ENCODE assay signal across 9 mouse cellular contexts in genomic region chr10:7470457-7470856, GRCm38 (mm10). TPM values are rescaled to one million over a fixed set of nuclear protein-coding genes. Genes with fewer than 3 reads are reported as not detected.
DNase-seq lines count a peak whose midpoint lies in the region; ATAC-seq and TF ChIP-seq lines count a peak whose summit lies in the region.
"Had no signal": no experiment of that assay in that cellular context is flagged by ENCODE, and none has a peak within 500 bp of the region (broad histone marks: within the 10 kb centered on the region; RNA-seq: fewer than 3 reads in every experiment).

No protein-coding gene starts in this region.

- peaks cover 9% of the 10 kb centered on the region for H3K36me3 ChIP-seq in heart, embryonic 12.5 days
- peaks cover 4% of the 10 kb centered on the region; the same call in 1 of the 2 replicates for H3K36me3 ChIP-seq in ES-E14 (ENCODE audit: control insufficient read depth, insufficient read depth, low read length, poor library complexity, severe bottlenecking)
- no peaks in the 10 kb centered on the region for H3K36me3 ChIP-seq in hindbrain, embryonic 12.5 days
- no peaks in the 10 kb centered on the region for H3K36me3 ChIP-seq in midbrain, embryonic 11.5 days (ENCODE audit: control insufficient read depth, insufficient read depth, low read length)

- intact Hi-C loops in left cerebral cortex, postnatal 36 days (cut with DNase I): no loop called here

- no peak for ATAC-seq in heart, embryonic 12.5 days (ENCODE audit: insufficient number of reproducible peaks, low FRiP score)
- no peak for ATAC-seq in hindbrain, embryonic 12.5 days (ENCODE audit: low FRiP score)
- peak; percentile 70 for ATAC-seq in midbrain, embryonic 11.5 days (ENCODE audit: low FRiP score)
- no peak for ATAC-seq in frontal cortex, adult (ENCODE audit: low TSS enrichment)
- ATAC-seq: Patski had no signal

- peak overlapping the region; percentile 55 for H3K9ac ChIP-seq in heart, embryonic 12.5 days
- peak overlapping the region; percentile 20; the same call in 1 of the 2 replicates for H3K9ac ChIP-seq in ES-E14 (ENCODE audit: insufficient read depth, low read depth, low read length, poor library complexity, severe bottlenecking)
- H3K9ac ChIP-seq in hindbrain, embryonic 12.5 days: no peak overlapping the region
- H3K9ac ChIP-seq in midbrain, embryonic 11.5 days (ENCODE audit: low read length): 0 out of 2 replicates have a peak overlapping the region, but pooled peaks have one; percentile 12

- H3K4me3 ChIP-seq in heart, embryonic 12.5 days: peak overlapping the region; percentile 41
- peak overlapping the region; percentile 3 to 40; a peak in 2 of 4 replicates for H3K4me3 ChIP-seq in ES-E14 (ENCODE audit: insufficient read depth in 1 of 2, low read depth in 1 of 2, low read length in 2 of 2, poor library complexity in 1 of 2, severe bottlenecking in 1 of 2)
- H3K4me3 ChIP-seq in hindbrain, embryonic 12.5 days: no peak overlapping the region
- H3K4me3 ChIP-seq in midbrain, embryonic 11.5 days (ENCODE audit: low read depth, low read length): no peak overlapping the region

- 15% methylated on average over 7 of the region's 7 CpGs for WGBS in heart, embryonic 12.5 days
- WGBS in hindbrain, embryonic 12.5 days: 17% methylated on average over 7 of the region's 7 CpGs
- 22% methylated on average over 7 of the region's 7 CpGs for WGBS in midbrain, embryonic 11.5 days

- 0 out of 2 replicates have a peak, but pooled peaks cover 3% of the 10 kb centered on the region for H3K9me3 ChIP-seq in heart, embryonic 12.5 days (replicated peaks)
- no peaks in the 10 kb centered on the region for H3K9me3 ChIP-seq in ES-E14 (ENCODE audit: control insufficient read depth, insufficient read depth, low read depth, low read length)
- H3K9me3 ChIP-seq in hindbrain, embryonic 12.5 days (replicated peaks): no peaks in the 10 kb centered on the region
- no peaks in the 10 kb centered on the region for H3K9me3 ChIP-seq in midbrain, embryonic 11.5 days (ENCODE audit: control insufficient read depth, low read length)

- peak overlapping the region; percentile 74 for H3K4me2 ChIP-seq in heart, embryonic 12.5 days
- H3K4me2 ChIP-seq in hindbrain, embryonic 12.5 days (replicated peaks): peak overlapping the region; percentile 38
- H3K4me2 ChIP-seq in midbrain, embryonic 11.5 days: peak overlapping the region; percentile 31; the same call in 1 of the 2 replicates

- H3K27ac ChIP-seq in heart, embryonic 12.5 days (ENCODE audit: poor library complexity, severe bottlenecking): no peak overlapping the region
- H3K27ac ChIP-seq in ES-E14 (ENCODE audit: insufficient read depth, low read depth, low read length, poor library complexity, severe bottlenecking): no peak overlapping the region
- no peak overlapping the region for H3K27ac ChIP-seq in hindbrain, embryonic 12.5 days
- no peak overlapping the region for H3K27ac ChIP-seq in midbrain, embryonic 11.5 days (ENCODE audit: low read depth, low read length)

- no peak for DNase-seq in heart, adult 11 months
- DNase-seq in ES-E14 (ENCODE audit: low read depth, low spot score): no peak
- DNase-seq in midbrain, embryonic 11.5 days (ENCODE audit: low spot score, missing footprints): peak; percentile 89
- no peak for DNase-seq in left cerebral cortex, postnatal 36 days (ENCODE audit: low spot score in 2 of 2)
- DNase-seq in frontal cortex, postnatal 36 days (ENCODE audit: low spot score in 2 of 2): no peak

- in situ Hi-C loops in ES-E14 (cut with MboI; ENCODE audit: low sequenced_read_pairs in 2 of 2, unreplicated experiment in 2 of 2): no loop called here

- H3K27me3 ChIP-seq in heart, embryonic 12.5 days (replicated peaks): no peaks in the 10 kb centered on the region
- H3K27me3 ChIP-seq in hindbrain, embryonic 12.5 days: no peaks in the 10 kb centered on the region
- H3K27me3 ChIP-seq in midbrain, embryonic 11.5 days (ENCODE audit: control insufficient read depth, insufficient read depth, low read length): no peaks in the 10 kb centered on the region
- H3K27me3 ChIP-seq: Patski had no signal

- H3K4me1 ChIP-seq in heart, embryonic 12.5 days (replicated peaks): peaks cover 11% of the 10 kb centered on the region
- H3K4me1 ChIP-seq in ES-E14 (ENCODE audit: control insufficient read depth in 2 of 2, insufficient read depth in 2 of 2, low read length in 2 of 2, poor library complexity in 1 of 2): peaks cover 3 to 5% of the 10 kb centered on the region in 2 experiments; a peak in 3 of 4 replicates
- H3K4me1 ChIP-seq in hindbrain, embryonic 12.5 days: no peaks in the 10 kb centered on the region
- H3K4me1 ChIP-seq in midbrain, embryonic 11.5 days (ENCODE audit: control insufficient read depth, insufficient read depth, low read length): peaks cover 3% of the 10 kb centered on the region; the same call in 1 of the 2 replicates

TF ChIP-seq in ES-E14, 5 proteins besides CTCF, POLR2A, EP300 and RAD21:
- TF ChIP-seq MAFK (IDR thresholded peaks at IDR 0.05; ENCODE audit: insufficient read depth, low read depth, low read length): no peak
- TF ChIP-seq ZC3H11A (IDR thresholded peaks at IDR 0.05; ENCODE audit: borderline replicate concordance, low read depth, low read length): no peak
TF ChIP-seq in ES-E14: peak in this region for 0.

RNA-seq across cellular contexts. Expression of gene Ulbp1, which starts 3.0 kb away (rescaled TPM):
- polyA plus RNA-seq in heart, embryonic 12.5 days (2016; fragmentation: Nextera tagmentation; extraction: Ambion mirVana): 9.7 and 11.5 TPM in 2 replicates
- 11.2 and 23.6 TPM in 2 replicates for total RNA-seq in ES-E14 (2012; rRNA removed)
- polyA plus RNA-seq in hindbrain, embryonic 12.5 days (2016; fragmentation: Nextera tagmentation; extraction: Ambion mirVana): 2.0 and 2.6 TPM in 2 replicates
- 0.79 and 1.5 TPM in 2 replicates for polyA plus RNA-seq in midbrain, embryonic 11.5 days (2014; fragmentation: Nextera tagmentation; extraction: Ambion mirVana)
- total RNA-seq in left cerebral cortex, postnatal 36 days (2021): under 1 TPM; 0.05 to 0.11 TPM

Comparison
In these comparisons a context has a peak if more than half of its experiments do, and no peak if none do; other contexts are left out.
1. H3K4me3 ChIP-seq: peak in heart, embryonic 12.5 days (single experiment) and ES-E14 (2 of 2); none in hindbrain, embryonic 12.5 days (single experiment) and midbrain, embryonic 11.5 days (single experiment).
2. Peak in every context shown above with its lines, with median percentiles within 50 percentile points of each other: H3K4me2 ChIP-seq.